Mouse (Mus musculus) embryonic facial prominence, embryonic 13.5 days (tissue): ENCODE measurements at regions not wholly inside any gene's neighbourhood (a gene's known extent, or its start where the extent isn't known, plus 50 kb on each side); places are given as distances from the start of the nearest gene placed in this dataset.

Source experiments
- ATAC-seq: fragments of 200-750 bp; cut with Nextera tagmentation; 2 replicates; pipeline ENCODE4 v1.8.0; 2017; ENCODE audit warnings: low read depth; ENCODE audit not compliant: insufficient number of reproducible peaks, insufficient read depth, low FRiP score, low TSS enrichment
- H3K27ac ChIP-seq: fragments of 300-500 bp; sonication (generic); 2 replicates; pipeline ENCODE4 v1.5.1; 2015; ENCODE audit warnings: moderate library complexity, mild to moderate bottlenecking, inconsistent platforms
- H3K27me3 ChIP-seq: fragments of 300-500 bp; sonication (generic); 2 replicates; pipeline ENCODE4 v1.6.1; 2015; ENCODE audit warnings: mild to moderate bottlenecking, inconsistent platforms
- H3K36me3 ChIP-seq: fragments of 300-500 bp; sonication (generic); 2 replicates; pipeline ENCODE4 v1.6.1; 2015; ENCODE audit warnings: mild to moderate bottlenecking, inconsistent platforms
- H3K4me1 ChIP-seq: fragments of 300-500 bp; sonication (generic); 2 replicates; pipeline ENCODE4 v1.6.1; 2015; ENCODE audit warnings: inconsistent platforms
- H3K4me2 ChIP-seq: fragments of 300-500 bp; sonication (generic); 2 replicates; pipeline ENCODE4 v1.6.1; 2015; ENCODE audit warnings: moderate library complexity, mild to moderate bottlenecking, inconsistent platforms
- H3K4me3 ChIP-seq: fragments of 300-500 bp; sonication (generic); 2 replicates; pipeline ENCODE4 v1.5.1; 2015; ENCODE audit warnings: mild to moderate bottlenecking, inconsistent platforms
- H3K9ac ChIP-seq: fragments of 300-500 bp; sonication (generic); 2 replicates; pipeline ENCODE4 v1.6.1; 2015; ENCODE audit warnings: mild to moderate bottlenecking, inconsistent platforms
- H3K9me3 ChIP-seq: fragments of 300-500 bp; sonication (generic); 2 replicates; pipeline ENCODE4 v1.6.1; 2016; ENCODE audit warnings: inconsistent platforms
- WGBS: fragments of 180-500 bp; shearing (Covaris S2); methylation state at CpG from one replicate; pipeline ENCODE4 v1.1.7; 2015; ENCODE audit warnings: mixed read lengths; 5-methylcytosine and 5-hydroxymethylcytosine counted together

GRCm38 (mm10) chr13:107539326-107539725, 504.9 kb upstream of the Smim15 start:
- H3K4me1 ChIP-seq: 0 out of 2 replicates have a peak, but pooled peaks cover 5% of the 10 kb centered on the region

DNA sequence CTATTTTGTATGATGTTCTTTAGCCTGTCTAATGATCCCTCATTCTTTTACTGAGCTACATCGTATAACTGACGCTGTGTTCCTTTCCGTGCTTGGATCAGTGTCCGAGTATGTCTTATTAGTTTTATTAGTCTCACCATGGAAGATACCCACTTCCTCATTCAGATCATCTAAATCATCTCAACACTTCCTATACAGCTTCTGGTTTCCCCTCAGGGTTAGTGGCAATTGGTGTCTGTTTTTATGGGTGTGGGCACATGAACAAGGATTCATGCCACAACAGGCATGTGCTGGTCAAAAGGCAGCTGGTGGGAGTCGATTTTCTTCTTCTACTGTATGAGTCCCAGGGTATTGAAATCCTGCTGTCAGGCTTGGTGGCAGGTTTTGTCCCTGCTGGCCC, 509.0 kb upstream of the Smim15 start:
- no peak overlapping the region for H3K4me2 ChIP-seq
- H3K36me3 ChIP-seq: no peaks in the 10 kb centered on the region
- H3K9me3 ChIP-seq: no peaks in the 10 kb centered on the region
- WGBS: 81% methylated on average over 5 of the region's 5 CpGs
- H3K27me3 ChIP-seq: no peaks in the 10 kb centered on the region
- H3K27ac ChIP-seq: no peak overlapping the region
- no peak overlapping the region for H3K4me3 ChIP-seq
- H3K4me1 ChIP-seq: no peaks in the 10 kb centered on the region
- ATAC-seq: no peak
- no peak overlapping the region for H3K9ac ChIP-seq

More at GRCm38 (mm10) chr13:107539326-107539725, 504.9 kb upstream of the Smim15 start:
- Histone ChIP-seq H3K4me2 (no peak overlapping the region), H3K4me3 (no peak overlapping the region), H3K27ac (no peak overlapping the region), H3K27me3 (no peaks in the 10 kb centered on the region), H3K9me3 (no peaks in the 10 kb centered on the region), H3K9ac (no peak overlapping the region), H3K36me3 (no peaks in the 10 kb centered on the region)
- no peak for ATAC-seq
- WGBS: 84% methylated on average over 4 of the region's 4 CpGs

DNA sequence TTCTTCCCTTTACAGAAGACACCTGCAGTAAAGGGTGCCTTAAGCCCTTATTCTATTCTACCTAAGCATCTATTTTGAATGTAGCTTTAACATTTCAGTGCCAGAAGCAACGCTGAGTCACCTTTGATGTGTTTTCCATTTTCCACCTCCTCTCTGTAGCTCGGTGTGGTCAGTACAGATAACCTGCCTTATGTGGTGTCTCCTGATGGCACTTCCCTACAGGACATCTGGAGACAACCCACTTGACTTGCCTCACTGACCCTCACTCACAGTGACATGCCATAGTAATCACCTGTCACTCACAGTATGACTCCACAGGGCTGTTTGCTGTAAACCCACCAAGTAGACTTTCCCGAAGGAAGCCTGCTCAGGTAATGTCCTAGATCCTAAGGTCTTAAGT, 510.9 kb upstream of the Smim15 start:
- Histone ChIP-seq H3K27ac (no peak overlapping the region), H3K4me2 (no peak overlapping the region), H3K9me3 (no peaks in the 10 kb centered on the region), H3K27me3 (no peaks in the 10 kb centered on the region), H3K9ac (no peak overlapping the region), H3K36me3 (no peaks in the 10 kb centered on the region), H3K4me1 (no peaks in the 10 kb centered on the region), H3K4me3 (no peak overlapping the region)
- 90% methylated on average over 3 of the region's 3 CpGs for WGBS
- no peak for ATAC-seq

GRCm38 (mm10) chr13:107531528-107531927, 509.6 kb upstream of the Kif2a start:
- Histone ChIP-seq H3K9ac (no peak overlapping the region), H3K4me2 (no peak overlapping the region), H3K27me3 (no peaks in the 10 kb centered on the region), H3K27ac (no peak overlapping the region), H3K4me1 (no peaks in the 10 kb centered on the region), H3K9me3 (no peaks in the 10 kb centered on the region), H3K36me3 (no peaks in the 10 kb centered on the region), H3K4me3 (no peak overlapping the region)
- 54% methylated on average over 10 of the region's 10 CpGs for WGBS
- ATAC-seq: no peak

GRCm38 (mm10) chr13:107531026-107531425, 509.1 kb upstream of the Kif2a start:
- H3K9ac ChIP-seq: no peak overlapping the region
- no peaks in the 10 kb centered on the region for H3K27me3 ChIP-seq
- H3K4me1 ChIP-seq: no peaks in the 10 kb centered on the region
- 47% methylated on average over 8 of the region's 8 CpGs for WGBS
- ATAC-seq: no peak
- peak overlapping the region; percentile 9; the same call in 1 of the 2 replicates for H3K4me2 ChIP-seq
- no peaks in the 10 kb centered on the region for H3K9me3 ChIP-seq
- H3K4me3 ChIP-seq: no peak overlapping the region
- H3K36me3 ChIP-seq: no peaks in the 10 kb centered on the region
- no peak overlapping the region for H3K27ac ChIP-seq

DNA sequence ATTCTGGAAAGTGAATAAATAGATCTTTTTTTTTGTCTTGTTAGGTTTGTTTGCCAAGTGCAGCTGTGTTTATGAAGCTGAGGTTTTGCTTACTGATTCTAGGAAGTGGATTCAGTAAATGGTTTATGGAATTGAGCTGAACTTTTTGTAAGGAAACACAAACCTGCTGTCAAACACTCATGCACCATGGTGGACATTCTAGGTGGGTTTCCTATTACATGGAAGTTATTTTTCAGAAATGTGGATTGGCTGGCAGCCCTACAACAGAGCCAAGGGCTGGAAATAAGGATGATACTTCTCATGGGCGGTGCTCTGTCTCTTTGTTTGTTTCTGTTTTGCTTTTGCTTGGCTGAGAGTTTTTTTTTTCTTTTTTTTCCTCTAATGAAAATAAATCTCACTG, 508.5 kb upstream of the Kif2a start:
- Histone ChIP-seq H3K4me2 (no peak overlapping the region), H3K36me3 (no peaks in the 10 kb centered on the region), H3K9ac (no peak overlapping the region), H3K4me1 (no peaks in the 10 kb centered on the region), H3K9me3 (no peaks in the 10 kb centered on the region), H3K27ac (no peak overlapping the region), H3K27me3 (no peaks in the 10 kb centered on the region), H3K4me3 (no peak overlapping the region)
- 79% methylated on average over 1 of the region's 1 CpGs for WGBS
- ATAC-seq: no peak

DNA sequence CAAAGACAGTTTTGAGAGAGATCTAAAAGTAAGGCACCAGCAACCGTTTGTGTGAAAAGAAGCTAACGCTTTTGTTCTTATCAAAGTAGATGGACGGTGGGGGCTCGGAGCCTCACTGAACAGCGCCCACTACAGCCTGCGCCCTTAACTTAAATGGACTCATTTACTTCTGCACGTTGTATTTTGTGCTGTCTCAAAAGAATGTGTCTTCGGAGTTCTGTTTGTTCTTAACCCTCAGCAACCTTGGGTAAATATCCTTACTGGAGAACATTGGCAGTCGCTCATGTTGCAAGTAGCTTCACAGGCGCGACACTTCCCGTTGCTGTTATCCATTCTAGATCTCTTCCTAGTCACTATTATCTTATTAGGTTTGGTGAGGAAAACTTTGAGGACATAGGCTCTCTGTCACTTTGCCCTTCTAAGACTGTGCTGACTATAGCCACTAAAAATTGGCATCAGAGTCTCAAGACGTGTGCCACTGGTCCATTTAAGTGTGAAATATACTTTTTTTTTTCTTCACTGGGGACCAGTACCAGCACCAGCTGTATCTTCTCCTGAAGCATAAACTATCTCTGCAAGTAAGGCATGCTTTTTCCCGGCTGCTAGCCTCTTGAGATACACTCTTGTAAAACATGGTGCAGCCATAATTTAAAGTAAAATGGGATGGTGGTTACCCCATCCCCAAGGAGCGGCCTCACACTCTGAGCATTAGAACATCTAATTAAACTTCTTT, 507.0 kb upstream of the Kif2a start:
- WGBS: 74% methylated on average over 15 of the region's 15 CpGs
- Histone ChIP-seq H3K9ac (no peak overlapping the region), H3K4me3 (no peak overlapping the region), H3K27me3 (no peaks in the 10 kb centered on the region), H3K27ac (no peak overlapping the region), H3K9me3 (no peaks in the 10 kb centered on the region), H3K4me2 (no peak overlapping the region), H3K36me3 (no peaks in the 10 kb centered on the region), H3K4me1 (no peaks in the 10 kb centered on the region)
- ATAC-seq: no peak

DNA sequence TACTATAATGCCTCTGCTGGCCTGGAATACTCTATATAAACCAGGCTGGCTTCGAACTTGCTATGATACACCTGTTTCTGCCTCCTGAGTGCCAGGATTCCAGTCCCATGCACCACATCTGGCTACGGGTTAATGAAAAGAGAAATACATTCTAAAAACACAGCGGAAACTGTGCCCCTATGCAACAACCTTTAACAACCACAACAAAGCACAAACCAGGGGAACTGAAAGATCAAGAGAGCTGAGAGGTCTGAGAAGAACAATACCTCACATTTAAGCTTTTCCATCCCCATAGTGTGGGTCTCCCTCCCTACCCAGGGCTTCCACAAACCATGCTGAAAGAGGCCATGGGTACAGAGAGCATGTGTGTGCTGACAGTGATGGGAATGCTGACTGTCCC, 501.0 kb upstream of the Kif2a start:
- H3K9me3 ChIP-seq: no peaks in the 10 kb centered on the region
- H3K4me2 ChIP-seq: no peak overlapping the region
- H3K9ac ChIP-seq: no peak overlapping the region
- no peak overlapping the region for H3K4me3 ChIP-seq
- H3K27ac ChIP-seq: no peak overlapping the region
- no peaks in the 10 kb centered on the region for H3K27me3 ChIP-seq
- no peak for ATAC-seq
- H3K4me1 ChIP-seq: no peaks in the 10 kb centered on the region
- 82% methylated on average over 3 of the region's 3 CpGs for WGBS
- no peaks in the 10 kb centered on the region for H3K36me3 ChIP-seq

DNA sequence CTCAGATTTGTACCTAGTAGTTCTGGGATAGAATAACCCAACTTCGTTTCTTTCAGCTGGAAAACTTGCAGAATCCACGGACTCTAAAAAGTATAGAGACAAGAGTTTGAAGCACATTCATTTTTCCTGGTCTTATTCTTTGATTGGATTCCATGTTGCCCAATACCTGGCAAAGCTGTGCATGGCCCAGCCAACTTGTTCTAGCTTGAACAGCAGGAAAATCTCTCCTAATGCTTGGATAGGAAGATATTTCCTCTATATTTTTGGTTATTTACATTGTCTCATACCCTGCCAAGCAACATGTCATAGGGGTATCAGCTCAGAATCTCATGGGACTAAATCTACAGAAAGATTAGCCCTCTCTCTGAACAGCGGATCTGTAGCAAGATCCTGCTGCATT, 492.3 kb upstream of the Kif2a start:
- WGBS: 85% methylated on average over 3 of the region's 3 CpGs
- ATAC-seq: no peak
- H3K9ac ChIP-seq: no peak overlapping the region
- no peak overlapping the region for H3K27ac ChIP-seq
- no peaks in the 10 kb centered on the region for H3K27me3 ChIP-seq
- no peak overlapping the region for H3K4me3 ChIP-seq
- H3K9me3 ChIP-seq: no peaks in the 10 kb centered on the region
- H3K4me1 ChIP-seq: no peaks in the 10 kb centered on the region
- no peaks in the 10 kb centered on the region for H3K36me3 ChIP-seq
- H3K4me2 ChIP-seq: no peak overlapping the region

- no peak overlapping the region for H3K27ac ChIP-seq
- H3K36me3 ChIP-seq: no peaks in the 10 kb centered on the region
- H3K4me3 ChIP-seq: no peak overlapping the region
- H3K4me2 ChIP-seq: no peak overlapping the region
- 33% methylated on average over 6 of the region's 6 CpGs for WGBS
- H3K27me3 ChIP-seq: no peaks in the 10 kb centered on the region
- ATAC-seq: no peak
- H3K9ac ChIP-seq: no peak overlapping the region
- H3K4me1 ChIP-seq: no peaks in the 10 kb centered on the region
- H3K9me3 ChIP-seq: no peaks in the 10 kb centered on the region
Observed at GRCm38 (mm10) chr13:107513274-107514146, 491.6 kb upstream of the Kif2a start.

DNA sequence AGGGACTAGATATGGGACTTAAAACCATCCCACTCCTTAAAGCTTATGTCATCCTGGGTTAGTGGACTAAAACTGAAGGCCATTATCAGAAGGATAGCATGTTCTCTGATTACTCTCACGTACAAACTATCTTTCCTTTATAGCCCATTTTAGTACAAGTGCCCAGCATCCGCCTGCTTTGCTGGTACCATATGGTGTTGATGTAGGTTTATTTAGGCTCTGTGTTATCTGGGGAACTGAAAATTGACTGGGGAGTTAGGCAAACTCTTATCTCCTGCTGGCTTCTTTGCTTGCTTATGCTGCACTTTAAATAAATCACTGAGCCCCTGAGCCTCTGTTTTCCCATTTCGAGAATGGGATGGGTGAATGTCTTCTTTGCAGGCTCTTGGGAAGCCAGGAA, 485.4 kb upstream of the Kif2a start:
- Histone ChIP-seq H3K27ac (no peak overlapping the region), H3K9ac (no peak overlapping the region), H3K4me3 (no peak overlapping the region), H3K4me2 (no peak overlapping the region), H3K9me3 (no peaks in the 10 kb centered on the region), H3K36me3 (no peaks in the 10 kb centered on the region), H3K4me1 (0 out of 2 replicates have a peak, but pooled peaks cover 5% of the 10 kb centered on the region), H3K27me3 (0 out of 2 replicates have a peak, but pooled peaks cover 3% of the 10 kb centered on the region)
- no peak for ATAC-seq
- WGBS: 58% methylated on average over 3 of the region's 3 CpGs

DNA sequence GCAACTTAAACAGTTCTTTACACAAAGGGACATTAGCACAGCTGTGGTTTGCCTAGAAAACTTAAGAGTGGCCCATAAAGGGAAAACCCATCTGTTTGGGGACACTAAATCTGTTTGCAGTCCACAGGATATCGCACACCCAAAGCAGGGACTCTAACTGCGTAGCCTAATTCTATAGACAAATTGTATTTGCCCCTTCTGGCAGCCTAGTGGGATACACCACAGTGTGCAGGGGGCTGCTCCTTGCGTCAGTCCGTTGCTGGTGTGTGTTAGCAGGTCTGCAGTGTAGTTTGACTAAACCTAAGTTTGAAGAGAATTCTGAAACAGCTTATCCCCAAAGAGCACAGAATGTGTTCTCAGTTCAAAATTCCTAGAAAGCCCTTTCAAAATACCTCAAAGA, 484.9 kb upstream of the Kif2a start:
- H3K27ac ChIP-seq: no peak overlapping the region
- no peak for ATAC-seq
- no peaks in the 10 kb centered on the region for H3K9me3 ChIP-seq
- no peak overlapping the region for H3K4me3 ChIP-seq
- H3K4me1 ChIP-seq: 0 out of 2 replicates have a peak, but pooled peaks cover 7% of the 10 kb centered on the region
- no peak overlapping the region for H3K9ac ChIP-seq
- no peaks in the 10 kb centered on the region for H3K36me3 ChIP-seq
- WGBS: 79% methylated on average over 4 of the region's 4 CpGs
- H3K4me2 ChIP-seq: no peak overlapping the region
- H3K27me3 ChIP-seq: 0 out of 2 replicates have a peak, but pooled peaks cover 3% of the 10 kb centered on the region
